Mouse (Mus musculus) testis, adult 2 months (tissue): Measurements from ENCODE around the gene Etl4. TPM values are rescaled to one million over a fixed set of nuclear protein-coding genes. Genes with fewer than 3 reads are reported as not detected.

Source experiments
- H3K27ac ChIP-seq: fragments of 200-500 bp; 2 replicates; pipeline ENCODE4 v1.5.1; 2012; ENCODE audit warnings: low read depth, low read length; ENCODE audit not compliant: control insufficient read depth, insufficient read depth
- H3K27me3 ChIP-seq: fragments of 200-500 bp; 2 replicates; pipeline ENCODE4 v1.6.1; 2012; ENCODE audit warnings: mild to moderate bottlenecking, low read length, moderate library complexity; ENCODE audit not compliant: control insufficient read depth, insufficient read depth
- H3K36me3 ChIP-seq: fragments of 200-500 bp; 2 replicates; pipeline ENCODE4 v1.6.1; 2012; ENCODE audit warnings: mild to moderate bottlenecking, low read length; ENCODE audit not compliant: control insufficient read depth, insufficient read depth
- H3K4me1 ChIP-seq: fragments of 200-500 bp; 2 replicates; pipeline ENCODE4 v1.6.1; 2012; ENCODE audit warnings: low read length; ENCODE audit not compliant: control insufficient read depth, insufficient read depth
- H3K4me3 ChIP-seq: fragments of 200-500 bp; 2 replicates; pipeline ENCODE4 v1.5.1; 2012; ENCODE audit warnings: low read depth, mild to moderate bottlenecking, low read length, moderate library complexity, mixed read lengths; ENCODE audit not compliant: control insufficient read depth
- CTCF ChIP-seq: fragments of 200-500 bp; IDR thresholded peaks from 2 replicates; pipeline ENCODE4 v1.5.1; 2012; ENCODE audit warnings: low read depth, mild to moderate bottlenecking, inconsistent platforms, low read length, moderate library complexity; ENCODE audit not compliant: control insufficient read depth, insufficient read depth, insufficient replicate concordance
- POLR2A ChIP-seq: fragments of 200-500 bp; IDR thresholded peaks from 2 replicates; pipeline ENCODE4 v1.6.1; 2012; ENCODE audit warnings: low read depth, mild to moderate bottlenecking, inconsistent platforms, low read length, moderate library complexity; ENCODE audit not compliant: control insufficient read depth
- polyA plus RNA-seq: library from polyadenylated mRNA; depleted of rRNA; stranded (reverse); fragments of >200 nt; gene quantifications from 2 replicates; pipeline ENCODE4 v1.2.3, GENCODE M21; 2012

Etl4 gene
- polyA plus RNA-seq, 1 experiment = 16.3 TPM

GRCm38 (mm10) chr2:19930009-19930408 lies 20.4 kb downstream of the Etl4 start:
- Histone ChIP-seq H3K27ac (no peak overlapping the region), H3K4me1 (no peaks in the 10 kb centered on the region), H3K36me3 (no peaks in the 10 kb centered on the region), H3K27me3 (no peaks in the 10 kb centered on the region), H3K4me3 (no peak overlapping the region)
- TF ChIP-seq CTCF (no peak), POLR2A (no peak)

- no peaks in the 10 kb centered on the region for H3K36me3 ChIP-seq
- no peaks in the 10 kb centered on the region for H3K4me1 ChIP-seq
- H3K27me3 ChIP-seq = no peaks in the 10 kb centered on the region
- H3K4me3 ChIP-seq = no peak overlapping the region
- TF ChIP-seq POLR2A = no peak
- no peak for TF ChIP-seq CTCF
- no peak overlapping the region for H3K27ac ChIP-seq
Observed at GRCm38 (mm10) chr2:19933836-19934235, 24.3 kb downstream of the Etl4 start.

- no peaks in the 10 kb centered on the region for H3K4me1 ChIP-seq
- no peak overlapping the region for H3K4me3 ChIP-seq
- no peaks in the 10 kb centered on the region for H3K36me3 ChIP-seq
- no peaks in the 10 kb centered on the region for H3K27me3 ChIP-seq
- no peak for TF ChIP-seq POLR2A
- TF ChIP-seq CTCF = no peak
- H3K27ac ChIP-seq = no peak overlapping the region
Observed at GRCm38 (mm10) chr2:19945205-19945604, 35.6 kb downstream of the Etl4 start.

- Histone ChIP-seq H3K4me3 (no peak overlapping the region), H3K36me3 (no peaks in the 10 kb centered on the region), H3K27me3 (no peaks in the 10 kb centered on the region), H3K27ac (no peak overlapping the region), H3K4me1 (no peaks in the 10 kb centered on the region)
- TF ChIP-seq CTCF = no peak
- TF ChIP-seq POLR2A = no peak
Observed at GRCm38 (mm10) chr2:19953028-19953427, 43.4 kb downstream of the Etl4 start.

- Histone ChIP-seq H3K27ac (no peak overlapping the region), H3K4me3 (no peak overlapping the region), H3K4me1 (no peaks in the 10 kb centered on the region), H3K36me3 (no peaks in the 10 kb centered on the region), H3K27me3 (no peaks in the 10 kb centered on the region)
- no peak for TF ChIP-seq POLR2A
- no peak for TF ChIP-seq CTCF
Observed at GRCm38 (mm10) chr2:19966445-19966844, 56.9 kb downstream of the Etl4 start.

- no peak overlapping the region for H3K4me3 ChIP-seq
- H3K36me3 ChIP-seq = no peaks in the 10 kb centered on the region
- no peaks in the 10 kb centered on the region for H3K27me3 ChIP-seq
- no peak overlapping the region for H3K27ac ChIP-seq
- no peaks in the 10 kb centered on the region for H3K4me1 ChIP-seq
- TF ChIP-seq POLR2A (no peak), CTCF (no peak)
Observed at GRCm38 (mm10) chr2:20037671-20038070, 128.1 kb downstream of the Etl4 start.

- Histone ChIP-seq H3K27ac (no peak overlapping the region), H3K27me3 (no peaks in the 10 kb centered on the region), H3K36me3 (no peaks in the 10 kb centered on the region), H3K4me1 (no peaks in the 10 kb centered on the region), H3K4me3 (no peak overlapping the region)
- TF ChIP-seq CTCF = no peak
Observed at GRCm38 (mm10) chr2:20072377-20072776, 162.8 kb downstream of the Etl4 start.

GRCm38 (mm10) chr2:20076118-20076796 lies 166.7 kb downstream of the Etl4 start:
- no peak overlapping the region for H3K27ac ChIP-seq
- H3K27me3 ChIP-seq = no peaks in the 10 kb centered on the region
- TF ChIP-seq CTCF (no peak), POLR2A (no peak)
- no peaks in the 10 kb centered on the region for H3K36me3 ChIP-seq
- no peaks in the 10 kb centered on the region for H3K4me1 ChIP-seq
- H3K4me3 ChIP-seq = no peak overlapping the region
